Mouse (Mus musculus) hindbrain, embryonic 12.5 days (tissue): Measurements from ENCODE around the gene Trpm3. TPM values are rescaled to one million over a fixed set of nuclear protein-coding genes. Genes with fewer than 3 reads are reported as not detected.

ENCODE experiments used
- ATAC-seq: fragments of 200-750 bp; cut with Nextera tagmentation; 2 replicates; pipeline ENCODE4 v1.8.0; 2017; ENCODE audit warnings: moderate TSS enrichment; ENCODE audit not compliant: low FRiP score
- H3K27ac ChIP-seq: fragments of 300-500 bp; sonication (generic); 2 replicates; pipeline ENCODE4 v1.5.1; 2016; ENCODE audit warnings: mild to moderate bottlenecking
- H3K27me3 ChIP-seq: fragments of 300-500 bp; sonication (generic); 2 replicates; pipeline ENCODE4 v1.6.1; 2016; ENCODE audit warnings: mild to moderate bottlenecking
- H3K36me3 ChIP-seq: fragments of 300-500 bp; sonication (generic); 2 replicates; pipeline ENCODE4 v1.6.1; 2016; ENCODE audit warnings: mild to moderate bottlenecking
- H3K4me1 ChIP-seq: fragments of 300-500 bp; sonication (generic); 2 replicates; pipeline ENCODE4 v1.6.1; 2016
- H3K4me2 ChIP-seq: fragments of 300-500 bp; sonication (generic); replicated peaks from 2 replicates; pipeline ENCODE4 v1.6.1; 2016; ENCODE audit warnings: mild to moderate bottlenecking
- H3K4me3 ChIP-seq: fragments of 300-500 bp; sonication (generic); 2 replicates; pipeline ENCODE4 v1.5.1; 2016; ENCODE audit warnings: mild to moderate bottlenecking
- H3K9ac ChIP-seq: fragments of 300-500 bp; sonication (generic); 2 replicates; pipeline ENCODE4 v1.6.1; 2016; ENCODE audit warnings: mild to moderate bottlenecking, moderate library complexity
- H3K9me3 ChIP-seq: fragments of 300-500 bp; sonication (generic); replicated peaks from 2 replicates; pipeline ENCODE4 v1.6.1; 2016; ENCODE audit warnings: mild to moderate bottlenecking
- WGBS: fragments of 180-500 bp; shearing (Covaris S2); methylation state at CpG from one replicate; pipeline ENCODE4 v1.1.7; 2016; 5-methylcytosine and 5-hydroxymethylcytosine counted together
- polyA plus RNA-seq: library from polyadenylated mRNA; unstranded; fragments of >200 nt; fragmentation: Nextera tagmentation; extraction: Ambion mirVana; gene quantifications from 2 replicates; pipeline ENCODE4 v1.2.1, GENCODE M21; 2016

The Trpm3 gene
- polyA plus RNA-seq, 1 experiment from 2014 or later: 23.8 TPM

GRCm38 (mm10) chr19:22189716-22190115 is 50.9 kb downstream of the Trpm3 start:
- WGBS: 63% methylated on average over 1 of the region's 1 CpGs

GRCm38 (mm10) chr19:22222520-22222919 is 83.7 kb downstream of the Trpm3 start:
- no peaks in the 10 kb centered on the region for H3K9me3 ChIP-seq
- 51% methylated on average over 2 of the region's 2 CpGs for WGBS
- no peaks in the 10 kb centered on the region for H3K27me3 ChIP-seq
- no peak overlapping the region for H3K4me2 ChIP-seq
- no peak overlapping the region for H3K9ac ChIP-seq
- H3K36me3 ChIP-seq: no peaks in the 10 kb centered on the region
- no peaks in the 10 kb centered on the region for H3K4me1 ChIP-seq
- ATAC-seq: peak; percentile 83
- no peak overlapping the region for H3K4me3 ChIP-seq
- no peak overlapping the region for H3K27ac ChIP-seq

More at GRCm38 (mm10) chr19:22189716-22190115, 50.9 kb downstream of the Trpm3 start:
- H3K4me1 ChIP-seq: no peaks in the 10 kb centered on the region
- 0 out of 2 replicates have a peak, but pooled peaks cover 4% of the 10 kb centered on the region for H3K9me3 ChIP-seq
- H3K36me3 ChIP-seq: no peaks in the 10 kb centered on the region
- no peak overlapping the region for H3K4me2 ChIP-seq
- H3K27ac ChIP-seq: no peak overlapping the region
- H3K27me3 ChIP-seq: no peaks in the 10 kb centered on the region
- H3K9ac ChIP-seq: no peak overlapping the region
- no peak overlapping the region for H3K4me3 ChIP-seq
- no peak for ATAC-seq

GRCm38 (mm10) chr19:22234187-22234586 is 95.3 kb downstream of the Trpm3 start:
- H3K4me1 ChIP-seq: no peaks in the 10 kb centered on the region
- no peak overlapping the region for H3K27ac ChIP-seq
- no peaks in the 10 kb centered on the region for H3K9me3 ChIP-seq
- no peak overlapping the region for H3K4me2 ChIP-seq
- no peaks in the 10 kb centered on the region for H3K27me3 ChIP-seq
- H3K36me3 ChIP-seq: no peaks in the 10 kb centered on the region
- no peak overlapping the region for H3K9ac ChIP-seq
- ATAC-seq: no peak
- no peak overlapping the region for H3K4me3 ChIP-seq

GRCm38 (mm10) chr19:22249076-22249475 is 110.2 kb downstream of the Trpm3 start:
- WGBS: 91% methylated on average over 6 of the region's 6 CpGs
- no peak overlapping the region for H3K9ac ChIP-seq
- no peak for ATAC-seq

GRCm38 (mm10) chr19:22272916-22273315 is 134.1 kb downstream of the Trpm3 start:
- Histone ChIP-seq H3K9ac (no peak overlapping the region), H3K27ac (no peak overlapping the region), H3K4me3 (no peak overlapping the region), H3K27me3 (no peaks in the 10 kb centered on the region), H3K36me3 (no peaks in the 10 kb centered on the region), H3K9me3 (no peaks in the 10 kb centered on the region), H3K4me1 (no peaks in the 10 kb centered on the region), H3K4me2 (no peak overlapping the region)
- WGBS: 58% methylated on average over 5 of the region's 5 CpGs
- ATAC-seq: no peak

More at GRCm38 (mm10) chr19:22249076-22249475, 110.2 kb downstream of the Trpm3 start:
- H3K4me2 ChIP-seq: no peak overlapping the region
- no peaks in the 10 kb centered on the region for H3K27me3 ChIP-seq
- H3K4me3 ChIP-seq: no peak overlapping the region
- H3K9me3 ChIP-seq: no peaks in the 10 kb centered on the region
- no peak overlapping the region for H3K27ac ChIP-seq
- no peaks in the 10 kb centered on the region for H3K36me3 ChIP-seq
- H3K4me1 ChIP-seq: no peaks in the 10 kb centered on the region

- 90% methylated on average over 3 of the region's 3 CpGs for WGBS
- no peak for ATAC-seq
- Histone ChIP-seq H3K27me3 (no peaks in the 10 kb centered on the region), H3K4me2 (no peak overlapping the region), H3K4me1 (no peaks in the 10 kb centered on the region), H3K27ac (no peak overlapping the region), H3K9ac (no peak overlapping the region), H3K36me3 (no peaks in the 10 kb centered on the region), H3K4me3 (no peak overlapping the region), H3K9me3 (no peaks in the 10 kb centered on the region)
These were observed 145.8 kb downstream of the Trpm3 start for GRCm38 (mm10) chr19:22284651-22285050.

- H3K9ac ChIP-seq: no peak overlapping the region
- no peaks in the 10 kb centered on the region for H3K27me3 ChIP-seq
- no peak overlapping the region for H3K4me2 ChIP-seq
- 90% methylated on average over 6 of the region's 6 CpGs for WGBS
- no peak for ATAC-seq
- H3K27ac ChIP-seq: no peak overlapping the region
- no peaks in the 10 kb centered on the region for H3K36me3 ChIP-seq
- no peak overlapping the region for H3K4me3 ChIP-seq
- no peaks in the 10 kb centered on the region for H3K4me1 ChIP-seq
- no peaks in the 10 kb centered on the region for H3K9me3 ChIP-seq
These were observed 153.8 kb downstream of the Trpm3 start for GRCm38 (mm10) chr19:22292671-22293070.

- H3K4me2 ChIP-seq: no peak overlapping the region
- no peaks in the 10 kb centered on the region for H3K27me3 ChIP-seq
- WGBS: 56% methylated on average over 2 of the region's 2 CpGs
- ATAC-seq: no peak
- H3K9ac ChIP-seq: no peak overlapping the region
- no peak overlapping the region for H3K27ac ChIP-seq
- H3K36me3 ChIP-seq: no peaks in the 10 kb centered on the region
- H3K9me3 ChIP-seq: no peaks in the 10 kb centered on the region
- no peak overlapping the region for H3K4me3 ChIP-seq
- peaks cover 11% of the 10 kb centered on the region for H3K4me1 ChIP-seq
These were observed 162.1 kb downstream of the Trpm3 start for GRCm38 (mm10) chr19:22300906-22301305.

- Histone ChIP-seq H3K4me1 (peaks cover 11% of the 10 kb centered on the region), H3K9me3 (no peaks in the 10 kb centered on the region), H3K27ac (no peak overlapping the region), H3K4me3 (no peak overlapping the region), H3K9ac (no peak overlapping the region), H3K4me2 (peak overlapping the region; percentile 53), H3K27me3 (no peaks in the 10 kb centered on the region), H3K36me3 (no peaks in the 10 kb centered on the region)
- peak; percentile 63; the same call in 1 of the 2 replicates for ATAC-seq
- 18% methylated on average over 17 of the region's 17 CpGs for WGBS
These were observed 164.4 kb downstream of the Trpm3 start for GRCm38 (mm10) chr19:22303021-22303951.

- 3% methylated on average over 15 of the region's 18 CpGs for WGBS
- Histone ChIP-seq H3K4me3 (peak overlapping the region; percentile 25), H3K4me2 (peak overlapping the region; percentile 53), H3K36me3 (no peaks in the 10 kb centered on the region), H3K27ac (no peak overlapping the region), H3K27me3 (no peaks in the 10 kb centered on the region), H3K4me1 (peaks cover 11% of the 10 kb centered on the region), H3K9me3 (no peaks in the 10 kb centered on the region), H3K9ac (no peak overlapping the region)
- peak; percentile 72 for ATAC-seq
These were observed 165.3 kb downstream of the Trpm3 start for GRCm38 (mm10) chr19:22303952-22304655.

- no peak for ATAC-seq
- no peak overlapping the region for H3K4me3 ChIP-seq
- no peak overlapping the region for H3K4me2 ChIP-seq
These were observed 169.2 kb downstream of the Trpm3 start for GRCm38 (mm10) chr19:22308081-22308480.

GRCm38 (mm10) chr19:22317306-22317705 is 178.5 kb downstream of the Trpm3 start:
- Histone ChIP-seq H3K9me3 (no peaks in the 10 kb centered on the region), H3K4me3 (no peak overlapping the region), H3K36me3 (no peaks in the 10 kb centered on the region), H3K4me1 (no peaks in the 10 kb centered on the region), H3K4me2 (no peak overlapping the region), H3K27ac (no peak overlapping the region), H3K27me3 (no peaks in the 10 kb centered on the region), H3K9ac (no peak overlapping the region)
- 92% methylated on average over 4 of the region's 4 CpGs for WGBS
- ATAC-seq: no peak

More at GRCm38 (mm10) chr19:22308081-22308480, 169.2 kb downstream of the Trpm3 start:
- WGBS: 94% methylated on average over 2 of the region's 2 CpGs
- H3K9me3 ChIP-seq: no peaks in the 10 kb centered on the region
- no peaks in the 10 kb centered on the region for H3K36me3 ChIP-seq
- peaks cover 8% of the 10 kb centered on the region for H3K4me1 ChIP-seq
- H3K27ac ChIP-seq: no peak overlapping the region
- H3K9ac ChIP-seq: no peak overlapping the region
- no peaks in the 10 kb centered on the region for H3K27me3 ChIP-seq
